Mouse (Mus musculus) CH12.LX (cell line): ENCODE results near the gene Gfpt1. TPM values are rescaled to one million over a fixed set of nuclear protein-coding genes. Genes with fewer than 3 reads are reported as not detected.
A peak's percentile ranks its signal among the peaks of the same experiment; 100 is the strongest.

Source experiments
- DNase-seq: peaks from one replicate; pipeline ENCODE4 v3.0.0-alpha.2; 2013; ENCODE audit errors: extremely low read depth
- H3K27ac ChIP-seq: 2 replicates; pipeline ENCODE4 v1.5.1; 2012; ENCODE audit warnings: low read depth, mild to moderate bottlenecking, control low read depth, moderate library complexity; ENCODE audit not compliant: insufficient read depth
- H3K27me3 ChIP-seq: replicated peaks from 2 replicates; pipeline ENCODE3; 2012; ENCODE audit warnings: inconsistent platforms
- H3K36me3 ChIP-seq, 2 experiments: replicated peaks in 1 of 2; 2 replicates each; pipeline versions ENCODE3 to v1.6.1; 2012; ENCODE audit warnings: inconsistent platforms in 1 of 2, low read length in 1 of 2, mild to moderate bottlenecking in 1 of 2, mixed read lengths in 1 of 2, moderate library complexity in 1 of 2; ENCODE audit not compliant: control insufficient read depth in 1 of 2, insufficient read depth in 1 of 2
- H3K4me1 ChIP-seq, 2 experiments: 2 replicates each; pipeline ENCODE4 v1.6.1; 2012; ENCODE audit warnings: inconsistent platforms in 1 of 2, moderate library complexity in 1 of 2; ENCODE audit not compliant: insufficient read depth in 2 of 2, control insufficient read depth in 1 of 2
- H3K4me2 ChIP-seq: 2 replicates; pipeline ENCODE4 v1.6.1; 2012; ENCODE audit warnings: low read depth, mild to moderate bottlenecking, control low read depth; ENCODE audit not compliant: poor library complexity, insufficient read depth, severe bottlenecking
- H3K4me3 ChIP-seq, 3 experiments: fragments of 150-350 bp in 1 of 3; sonication (generic) in 1 of 3; replicated peaks in 1 of 3; 2 replicates each; pipeline versions ENCODE3 to v1.5.1; 2011 to 2012; ENCODE audit warnings: low read depth in 2 of 3, low read length in 2 of 3, mild to moderate bottlenecking in 2 of 3, moderate library complexity in 2 of 3, control low read depth in 1 of 3, improper control_type of control experiment in 1 of 3, inconsistent platforms in 1 of 3, mixed read lengths in 1 of 3; ENCODE audit not compliant: poor library complexity in 1 of 3
- H3K79me2 ChIP-seq: replicated peaks from 2 replicates; pipeline ENCODE4 v1.6.1; 2012; ENCODE audit warnings: mild to moderate bottlenecking, moderate library complexity; ENCODE audit not compliant: control insufficient read depth, poor library complexity, insufficient read depth, severe bottlenecking; ENCODE audit errors: extremely low read depth
- H3K9ac ChIP-seq: 2 replicates; pipeline ENCODE4 v1.6.1; 2012; ENCODE audit warnings: low read depth, mild to moderate bottlenecking, control low read depth, moderate library complexity; ENCODE audit not compliant: insufficient read depth
- H3K9me3 ChIP-seq: replicated peaks from 2 replicates; pipeline ENCODE3; 2012; ENCODE audit warnings: low read length, inconsistent platforms, mixed read lengths
- BHLHE40 ChIP-seq: IDR thresholded peaks from 2 replicates; pipeline ENCODE4 v1.6.1; 2011; ENCODE audit warnings: mild to moderate bottlenecking, low read depth, low read length, improper control_type of control experiment
- CHD2 ChIP-seq: IDR thresholded peaks from 2 replicates; pipeline ENCODE4 v1.6.1; 2011; ENCODE audit warnings: low read length, improper control_type of control experiment
- CTCF ChIP-seq, 2 experiments: IDR thresholded peaks in 1 of 2; conservative IDR thresholded peaks in 1 of 2; 2 replicates each; pipeline ENCODE4 v1.5.1; 2011 to 2012; ENCODE audit warnings: low read depth in 2 of 2, low read length in 2 of 2, improper control_type of control experiment in 1 of 2, inconsistent platforms in 1 of 2, mild to moderate bottlenecking in 1 of 2, moderate library complexity in 1 of 2
- ELF1 ChIP-seq: IDR thresholded peaks from 2 replicates; pipeline ENCODE4 v1.6.1; 2014; ENCODE audit warnings: low read depth, mild to moderate bottlenecking, inconsistent platforms, low read length, improper control_type of control experiment
- EP300 ChIP-seq: IDR thresholded peaks from 2 replicates; pipeline ENCODE4 v1.6.1; 2011; ENCODE audit warnings: low read length, improper control_type of control experiment
- HCFC1 ChIP-seq: IDR thresholded peaks from 2 replicates; pipeline ENCODE4 v1.6.1; 2012; ENCODE audit warnings: low read depth, mild to moderate bottlenecking, inconsistent platforms, low read length, improper control_type of control experiment
- IRF4 ChIP-seq: IDR thresholded peaks from 2 replicates; pipeline ENCODE4 v1.6.1; 2014; ENCODE audit warnings: low read depth, mild to moderate bottlenecking, inconsistent platforms, low read length, improper control_type of control experiment
- JUN ChIP-seq: IDR thresholded peaks from 2 replicates; pipeline ENCODE4 v1.6.1; 2011; ENCODE audit warnings: low read depth, mild to moderate bottlenecking, low read length, improper control_type of control experiment, moderate library complexity; ENCODE audit not compliant: insufficient read depth
- JUND ChIP-seq: conservative IDR thresholded peaks from 2 replicates; pipeline ENCODE4 v1.6.1; 2011; ENCODE audit warnings: low read depth, low read length, improper control_type of control experiment
- MEF2A ChIP-seq: IDR thresholded peaks from 2 replicates; pipeline ENCODE4 v1.6.1; 2014; ENCODE audit warnings: low read depth, mild to moderate bottlenecking, inconsistent platforms, low read length, improper control_type of control experiment, borderline replicate concordance
- MXI1 ChIP-seq: IDR thresholded peaks from 2 replicates; pipeline ENCODE4 v1.6.1; 2011; ENCODE audit warnings: mild to moderate bottlenecking, low read depth, low read length, improper control_type of control experiment
- NRF1 ChIP-seq: IDR thresholded peaks from 2 replicates; pipeline ENCODE4 v1.6.1; 2014; ENCODE audit warnings: low read depth, mild to moderate bottlenecking, inconsistent platforms, low read length, improper control_type of control experiment, moderate library complexity
- POLR2A ChIP-seq: IDR thresholded peaks from 2 replicates; pipeline ENCODE4 v1.6.1; 2011; ENCODE audit warnings: low read depth, mild to moderate bottlenecking, improper control_type of control experiment, low read length
- SIN3A ChIP-seq: IDR thresholded peaks from 2 replicates; pipeline ENCODE4 v1.6.1; 2012; ENCODE audit warnings: low read length, improper control_type of control experiment, inconsistent platforms
- USF2 ChIP-seq: conservative IDR thresholded peaks from 2 replicates; pipeline ENCODE4 v1.6.1; 2011; ENCODE audit warnings: low read depth, low read length, improper control_type of control experiment
- ZKSCAN1 ChIP-seq: IDR thresholded peaks from 2 replicates; pipeline ENCODE4 v1.6.1; 2012; ENCODE audit warnings: low read depth, inconsistent platforms, low read length, improper control_type of control experiment, borderline replicate concordance
- dilution Hi-C: fragments of 300-500 bp; cut with MboI; formaldehyde crosslinking; loops from 2 replicates; pipeline ENCODE4 v1.14.3; 2020; ENCODE audit warnings: low sequenced_read_pairs; ENCODE audit not compliant: extremely low pct_unique_long_range_greater_than_20kb, extremely low pct_ligation_motif_present
- in situ Hi-C: fragments of 300-500 bp; cut with MboI; formaldehyde crosslinking; loops from 3 replicates; pipeline ENCODE4 v1.14.3; 2019; ENCODE audit warnings: low sequenced_read_pairs, low pct_ligation_motif_present, low pct_unique_long_range_greater_than_20kb, mixed read lengths
- polyA plus RNA-seq: library from polyadenylated mRNA; unstranded; fragments of >175 nt; gene quantifications from 2 replicates; pipeline ENCODE4 v1.2.1, GENCODE M21; 2012; ENCODE audit warnings: low read depth; ENCODE audit not compliant: insufficient read length
- total RNA-seq, 2 experiments: library from RNA; depleted of rRNA; stranded (reverse); fragments of 300-350 nt in 1 of 2; fragments of >200 nt in 1 of 2; gene quantifications; 2 replicates each; pipeline ENCODE4 v1.2.3; 2012 to 2014

The Gfpt1 gene
- total and polyA plus RNA-seq, 3 experiments = 24.9 to 35.3 (median 32.1) TPM

GRCm38 (mm10) chr6:87123973-87124372, 81.3 kb downstream of the Gfpt1 start:
- Histone ChIP-seq H3K79me2 (no peaks in the 10 kb centered on the region), H3K4me1 (peaks cover 20 to 21% of the 10 kb centered on the region in 2 experiments), H3K36me3 (no peaks in the 10 kb centered on the region), H3K4me2 (no peak overlapping the region), H3K9me3 (peaks cover 3% of the 10 kb centered on the region), H3K27ac (no peak overlapping the region), H3K4me3 (no peak overlapping the region), H3K9ac (no peak overlapping the region), H3K27me3 (no peaks in the 10 kb centered on the region)
- dilution Hi-C loops = no loop called here
- no peak for DNase-seq
- TF ChIP-seq SIN3A (no peak), USF2 (no peak), JUND (no peak), NRF1 (no peak), HCFC1 (no peak), ZKSCAN1 (no peak), MXI1 (no peak), ELF1 (no peak), POLR2A (no peak), CTCF (conservative IDR thresholded peaks at IDR 0.05 in 1 of 2, IDR thresholded peaks at IDR 0.05 in 1 of 2; ENCODE audit: low read depth in 2 of 2, low read length in 2 of 2) (no peak)
- TF ChIP-seq, all 38 proteins: peak for 0
- in situ Hi-C loops = no loop called here

- dilution Hi-C loops = no loop called here
- peak; percentile 39 for DNase-seq
Observed at GRCm38 (mm10) chr6:87127049-87127753, 84.6 kb downstream of the Gfpt1 start.

GRCm38 (mm10) chr6:87129861-87130260, 87.2 kb downstream of the Gfpt1 start:
- H3K79me2 ChIP-seq = no peaks in the 10 kb centered on the region
- in situ Hi-C loops (no loop called here), dilution Hi-C loops (no loop called here)
- H3K36me3 ChIP-seq = no peaks in the 10 kb centered on the region
- no peak for TF ChIP-seq ELF1
- no peak for TF ChIP-seq IRF4
- no peak for TF ChIP-seq POLR2A
- TF ChIP-seq MEF2A = no peak
- no peaks in the 10 kb centered on the region for H3K27me3 ChIP-seq
- H3K9me3 ChIP-seq = peaks cover 7% of the 10 kb centered on the region
- H3K4me3 ChIP-seq = no peak overlapping the region
- H3K4me1 ChIP-seq = peaks cover 8 to 17% of the 10 kb centered on the region in 2 experiments; a peak in 3 of 4 replicates
- no peak overlapping the region for H3K4me2 ChIP-seq
- no peak for DNase-seq
- H3K9ac ChIP-seq = no peak overlapping the region
- no peak overlapping the region for H3K27ac ChIP-seq

More at GRCm38 (mm10) chr6:87127049-87127753, 84.6 kb downstream of the Gfpt1 start:
- H3K4me1 ChIP-seq = peaks cover 12 to 17% of the 10 kb centered on the region in 2 experiments; a peak in 3 of 4 replicates
- in situ Hi-C loops = no loop called here
- no peaks in the 10 kb centered on the region for H3K79me2 ChIP-seq
- TF ChIP-seq IRF4 = peak; percentile 43
- TF ChIP-seq JUN = no peak
- peak; percentile 55 for TF ChIP-seq BHLHE40
- peak; percentile 58; the same call in 1 of the 2 replicates for TF ChIP-seq CHD2
- peak; percentile 30; the same call in 1 of the 2 replicates for TF ChIP-seq EP300
- H3K9ac ChIP-seq = no peak overlapping the region
- H3K4me2 ChIP-seq = no peak overlapping the region
- H3K27me3 ChIP-seq = no peaks in the 10 kb centered on the region
- no peaks in the 10 kb centered on the region for H3K36me3 ChIP-seq
- no peak overlapping the region for H3K4me3 ChIP-seq
- peaks cover 7% of the 10 kb centered on the region for H3K9me3 ChIP-seq
- no peak overlapping the region for H3K27ac ChIP-seq
